Mouse (Mus musculus) T-helper 17 cell (primary cell): Measurements from ENCODE around the gene Lrrc17.

ENCODE experiments used
- in situ Hi-C, 2 experiments: fragments of 300-600 bp; cut with MboI, MseI; formaldehyde crosslinking; loops; 1 replicate in 1 of 2; 2 replicates in 1 of 2; pipeline ENCODE4 v1.15.1; 2025; ENCODE audit warnings: high pct_unique_total_duplicates in 2 of 2

Lrrc17 gene

DNA sequence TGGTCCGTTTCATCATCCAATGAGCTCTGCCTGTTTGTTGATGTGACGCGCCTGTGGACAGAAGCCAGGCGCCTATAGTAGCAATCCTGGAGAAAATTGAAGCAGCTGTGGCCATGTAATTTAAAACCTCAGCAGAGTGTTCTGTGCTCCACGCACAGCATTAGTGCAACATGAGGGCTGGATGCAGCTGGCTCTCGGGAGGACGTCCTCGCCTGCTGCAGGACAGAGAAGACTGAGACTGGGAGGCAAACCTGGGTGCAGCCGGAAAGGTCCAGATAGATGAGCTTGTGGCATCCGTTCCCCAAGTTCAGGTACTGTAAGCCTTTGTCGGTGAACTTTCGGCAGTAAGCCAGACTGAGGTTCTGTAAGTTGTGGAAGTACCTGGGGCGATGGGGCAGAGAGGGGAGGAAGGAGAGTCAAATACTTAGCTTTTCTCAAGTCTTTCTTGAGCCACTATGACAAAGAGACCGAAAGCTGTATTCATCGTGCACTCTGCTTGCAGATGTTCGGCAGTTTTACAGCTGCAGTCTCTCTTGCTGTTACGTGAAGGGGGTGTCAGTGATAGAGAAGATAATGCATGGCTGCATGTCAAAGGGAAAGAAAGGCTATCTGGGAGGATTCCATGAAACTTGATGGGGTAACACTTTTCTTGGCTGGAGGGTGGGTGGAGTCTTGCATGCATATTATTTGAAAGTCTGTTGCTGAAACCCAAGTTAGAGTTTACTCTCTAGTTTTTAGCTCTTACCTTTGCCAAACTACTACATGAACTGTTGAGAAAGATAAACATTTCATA is at the start of gene Lrrc17:
TSS of gene Lrrc17 (plus strand) at position 151 of the 793 bp plus-strand sequence.
- in situ Hi-C loops: no loop called here

DNA sequence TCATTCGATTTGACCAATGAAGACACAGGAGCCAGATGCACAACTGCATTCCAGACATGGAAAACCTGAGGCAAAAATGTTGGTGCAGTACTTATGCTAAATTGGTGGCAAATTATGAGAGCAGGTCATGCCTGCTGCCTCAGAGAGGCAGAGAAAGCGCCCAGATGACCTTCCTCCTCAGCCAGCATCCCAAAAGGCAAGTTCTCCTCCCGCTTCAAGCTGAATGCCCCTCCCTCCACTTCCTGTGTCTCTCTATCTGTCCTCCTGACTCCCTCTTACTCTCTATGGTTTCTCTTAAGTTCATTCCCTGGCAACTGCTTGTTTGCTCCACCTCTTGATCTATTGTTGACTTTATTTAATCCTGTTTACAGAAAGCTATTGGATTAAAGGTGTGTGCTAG is 48.6 kb upstream of the Lrrc17 start:
- in situ Hi-C loops: no loop called here

DNA sequence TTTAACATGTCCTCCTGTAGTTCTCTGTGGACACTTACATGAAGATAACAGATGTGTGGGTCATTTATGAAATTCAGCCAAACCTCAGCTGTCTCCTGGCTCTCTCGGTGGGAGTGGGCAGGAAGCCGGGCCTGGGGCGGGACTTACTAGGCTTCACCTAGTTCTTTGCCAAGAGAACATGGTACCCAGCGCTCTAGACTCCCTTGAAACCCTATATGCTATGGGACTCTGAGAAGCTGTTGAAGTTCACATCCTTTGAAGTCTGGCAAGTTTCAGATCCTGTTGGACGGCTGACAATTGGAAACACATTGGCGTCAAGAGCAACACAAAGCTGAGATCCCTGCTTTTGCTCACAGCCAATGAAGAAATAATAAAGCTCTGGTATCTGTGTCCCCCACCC is 47.0 kb upstream of the Lrrc17 start:
- in situ Hi-C loops: no loop called here

DNA sequence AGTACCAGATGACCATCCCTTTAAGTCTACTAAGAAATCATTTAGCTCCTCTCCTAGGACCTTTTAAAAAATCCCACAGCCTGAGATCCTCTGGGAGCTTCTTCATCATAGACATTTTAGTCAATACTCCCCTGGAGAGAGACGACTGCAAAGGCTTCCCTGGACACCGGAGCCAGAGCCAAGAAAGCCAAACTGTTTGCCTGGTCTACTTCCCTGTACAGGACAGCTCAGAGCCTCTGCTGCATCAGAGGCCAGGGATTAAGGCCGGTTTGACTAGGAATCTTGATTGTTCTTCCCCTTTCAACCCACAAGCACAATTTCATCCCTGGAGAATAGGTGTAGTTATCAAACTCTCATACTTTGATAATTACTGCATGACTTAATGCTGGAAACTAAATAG is 46.5 kb upstream of the Lrrc17 start:
- in situ Hi-C loops: no loop called here

DNA sequence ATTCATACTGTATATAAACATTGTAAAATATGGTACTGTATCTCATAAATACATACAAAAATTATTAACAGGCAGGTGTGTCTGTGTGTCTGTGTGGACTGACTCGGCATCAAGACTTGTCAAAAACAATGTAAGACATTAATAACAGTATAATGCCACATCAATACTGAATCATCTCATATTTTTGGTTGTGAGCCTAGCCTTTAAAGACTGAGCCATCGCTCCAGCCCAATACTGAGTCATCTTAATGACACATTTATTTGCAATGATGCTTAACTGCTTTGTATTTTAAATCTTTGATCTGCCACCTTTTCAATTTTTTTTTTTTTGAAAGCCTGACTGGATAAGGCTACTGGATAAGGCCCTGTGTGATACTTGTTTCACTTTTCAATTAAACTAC is 44.9 kb upstream of the Lrrc17 start:
- in situ Hi-C loops: no loop called here

DNA sequence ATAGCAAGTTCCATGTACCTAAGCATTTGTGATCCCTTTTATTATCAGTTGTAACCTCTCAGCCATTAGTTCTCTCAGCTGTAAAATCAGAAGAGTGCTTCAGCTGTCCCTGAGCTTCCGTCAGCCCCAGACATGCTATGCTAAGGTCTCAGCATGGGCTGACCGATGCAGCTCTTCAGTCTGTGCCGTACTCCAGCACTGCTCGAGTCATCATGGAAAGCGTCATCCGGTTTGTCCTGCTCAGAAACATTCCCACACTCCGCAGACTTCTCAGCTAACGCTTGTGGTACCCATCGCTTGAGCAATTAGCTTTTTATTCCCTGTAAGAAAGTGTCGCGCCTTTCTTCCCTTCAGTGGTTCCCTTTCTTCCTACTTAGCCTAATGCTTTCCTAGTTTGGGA is 44.4 kb upstream of the Lrrc17 start:
- in situ Hi-C loops: no loop called here

DNA sequence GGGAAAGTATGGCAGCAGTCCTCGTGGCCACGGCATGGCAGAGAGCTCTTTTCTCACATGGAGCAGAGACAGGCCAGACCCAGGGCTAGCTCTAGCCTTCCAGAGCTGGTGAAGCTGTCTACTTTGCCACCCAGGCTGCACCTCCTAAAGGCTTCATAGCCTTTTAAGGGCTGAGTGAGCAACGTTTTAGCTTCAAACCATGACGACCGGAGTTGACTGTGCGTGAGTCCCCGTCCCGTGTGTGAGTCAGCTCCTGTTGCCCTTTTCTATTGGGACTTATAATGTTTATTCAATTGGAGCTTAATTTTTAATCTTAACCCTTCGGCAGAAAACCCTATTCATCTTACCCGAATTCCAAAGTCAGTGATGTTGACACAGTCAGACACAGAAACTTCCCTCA is 43.2 kb upstream of the Lrrc17 start:
- in situ Hi-C loops: no loop called here

DNA sequence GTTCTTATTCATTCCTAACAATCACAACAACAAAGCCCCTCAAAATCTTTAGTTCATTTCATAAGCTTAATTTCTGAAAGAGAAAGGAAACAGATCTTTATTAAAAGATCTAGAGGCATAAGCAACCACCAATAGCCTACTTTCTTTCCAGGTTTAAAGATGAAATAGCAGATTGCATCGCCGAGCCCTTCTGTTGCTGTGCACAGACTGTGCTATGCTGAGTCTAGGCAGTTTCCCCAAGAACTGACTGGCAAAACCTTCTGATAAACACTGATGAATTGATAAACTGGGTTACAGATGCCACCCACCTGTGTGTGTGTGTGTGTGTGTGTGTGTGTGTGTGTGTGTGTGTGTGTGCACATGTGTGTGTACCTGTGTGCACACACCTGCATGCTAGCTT is 42.4 kb upstream of the Lrrc17 start:
- in situ Hi-C loops: no loop called here

DNA sequence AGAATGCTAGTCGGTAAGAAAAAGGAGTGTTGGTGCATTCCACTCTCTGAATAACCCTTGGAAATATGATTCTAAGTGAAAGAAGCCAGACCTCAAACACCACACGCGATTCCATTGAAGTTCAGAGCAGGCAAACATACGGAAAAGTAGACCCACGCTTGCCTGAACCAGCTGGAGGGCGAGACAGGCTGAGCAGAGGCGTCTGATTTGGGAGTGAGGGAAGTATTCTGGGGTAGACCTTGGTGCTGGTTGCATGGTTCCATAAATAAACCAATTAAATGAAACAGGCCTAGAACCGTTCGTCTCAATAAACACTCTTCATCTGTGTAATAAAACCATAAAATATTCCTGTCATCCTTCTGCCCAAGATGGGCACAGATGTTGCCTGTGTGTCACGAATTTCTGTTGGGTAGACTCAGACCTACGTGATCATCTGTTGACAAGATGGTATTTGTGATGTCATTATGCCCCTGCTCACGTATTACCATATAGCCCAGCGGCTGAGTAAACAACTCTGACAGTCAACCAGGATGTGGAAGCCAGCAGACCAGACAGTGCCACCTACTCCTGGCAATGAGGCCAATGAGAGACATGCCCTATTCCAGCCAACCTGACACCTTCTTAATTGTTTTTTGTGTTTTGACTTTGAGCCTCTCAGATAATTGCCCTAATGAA is 40.3 kb upstream of the Lrrc17 start:
- in situ Hi-C loops: no loop called here

DNA sequence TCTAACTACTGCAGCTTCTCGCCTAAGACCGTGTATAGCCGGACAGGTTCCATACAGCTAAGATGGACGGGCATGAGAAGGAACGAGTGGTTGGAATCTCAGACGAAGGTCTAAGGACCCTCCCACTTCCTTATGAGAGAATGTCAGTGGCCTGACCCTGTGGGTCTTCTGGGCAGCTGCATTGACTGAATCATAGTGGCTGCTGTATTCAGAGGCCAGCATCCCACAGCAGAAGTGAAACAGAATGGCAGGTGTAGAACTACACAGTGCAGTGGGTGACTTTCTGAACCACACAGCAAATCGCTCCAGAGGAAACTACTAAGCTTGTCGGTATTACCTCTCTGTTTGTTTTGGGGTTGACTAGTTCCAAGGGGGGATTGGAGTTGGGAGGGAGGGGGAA is 38.2 kb upstream of the Lrrc17 start:
- in situ Hi-C loops: loop anchor here in 1 of 2 experiments (5.0 kb wide), 1 partner anchor 62 kb away; no protein-coding TSS in a partner anchor

DNA sequence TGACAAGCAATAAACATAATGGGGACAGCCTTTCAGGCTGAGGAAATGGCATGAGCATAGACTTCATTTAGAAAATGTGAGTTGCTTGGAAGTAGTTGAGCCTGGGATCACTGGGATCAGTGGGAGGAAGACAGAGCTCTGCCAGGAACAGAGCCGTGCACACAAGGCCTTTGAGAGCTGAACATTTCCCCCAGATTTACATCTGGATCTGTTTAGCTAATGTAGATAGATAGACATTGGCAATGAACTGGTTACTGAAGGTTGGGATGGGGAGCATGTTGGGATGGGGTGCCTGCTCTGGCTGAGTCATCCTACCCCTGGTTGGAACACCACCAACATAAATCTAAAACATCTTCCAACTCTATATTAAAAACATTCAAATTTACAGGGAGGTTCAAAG is 36.5 kb upstream of the Lrrc17 start:
- in situ Hi-C loops: loop anchor here in 1 of 2 experiments (5.0 kb wide), 1 partner anchor 60 kb away; no protein-coding TSS in a partner anchor

DNA sequence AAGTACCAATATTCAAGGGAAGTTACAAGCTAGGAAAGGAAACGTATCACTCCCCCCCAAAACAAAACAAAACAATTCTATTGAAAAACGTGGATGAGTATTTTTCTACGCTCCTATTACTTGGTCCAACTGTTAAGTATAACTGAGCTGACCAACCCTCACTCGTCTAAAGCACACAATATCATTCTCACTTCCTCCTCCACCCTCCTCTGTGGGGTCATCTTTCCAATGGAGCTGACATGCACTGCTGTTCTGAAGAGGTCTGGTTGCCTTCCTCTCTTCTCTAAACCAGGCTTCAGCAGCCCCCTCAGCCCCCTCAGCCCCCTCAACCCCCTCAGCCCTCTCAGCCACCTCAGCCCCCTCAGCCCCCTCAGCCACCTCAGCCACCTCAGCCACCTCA is 33.6 kb upstream of the Lrrc17 start:
- in situ Hi-C loops: loop anchor here in 1 of 2 experiments (5.0 kb wide), 1 partner anchor 58 kb away; no protein-coding TSS in a partner anchor

DNA sequence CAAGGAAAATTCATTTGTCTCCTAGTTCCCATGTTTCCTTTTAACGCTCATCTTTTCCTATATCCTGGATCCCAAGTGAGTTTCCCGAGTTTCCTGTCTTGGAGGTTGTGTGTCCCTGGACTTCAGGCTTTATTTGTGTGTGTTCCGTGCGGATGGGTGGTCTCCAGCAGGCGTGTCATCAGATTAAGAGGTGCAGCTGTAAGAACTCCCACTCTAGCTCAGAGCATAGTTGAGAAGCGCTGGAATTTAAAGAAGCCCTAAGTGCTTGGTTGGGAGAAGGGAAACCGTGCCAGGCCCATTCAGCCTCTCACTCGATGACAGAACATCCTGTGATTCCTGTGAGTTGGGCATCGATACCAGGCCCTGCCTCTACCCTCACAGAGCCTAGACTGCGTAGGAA is 30.0 kb upstream of the Lrrc17 start:
- in situ Hi-C loops: no loop called here

DNA sequence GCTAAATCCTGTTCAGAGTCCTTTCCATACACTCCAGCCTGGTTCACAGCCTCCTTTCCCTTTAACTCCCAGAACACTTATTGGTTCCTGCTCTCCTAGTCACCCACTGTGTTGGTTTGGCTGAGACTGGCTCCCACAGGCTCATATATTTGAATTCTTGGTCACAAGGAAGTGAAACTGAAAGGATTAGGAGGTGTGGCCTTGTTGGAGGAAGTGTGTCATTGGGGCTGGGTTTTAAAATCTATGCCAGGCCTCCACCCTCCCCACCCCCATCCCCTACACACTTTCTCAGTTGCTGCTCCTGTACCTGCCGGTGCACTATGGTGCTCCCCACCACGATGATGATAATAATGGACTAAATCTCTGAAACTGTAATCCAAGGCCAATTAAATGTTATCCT is 25.8 kb upstream of the Lrrc17 start:
- in situ Hi-C loops: no loop called here

DNA sequence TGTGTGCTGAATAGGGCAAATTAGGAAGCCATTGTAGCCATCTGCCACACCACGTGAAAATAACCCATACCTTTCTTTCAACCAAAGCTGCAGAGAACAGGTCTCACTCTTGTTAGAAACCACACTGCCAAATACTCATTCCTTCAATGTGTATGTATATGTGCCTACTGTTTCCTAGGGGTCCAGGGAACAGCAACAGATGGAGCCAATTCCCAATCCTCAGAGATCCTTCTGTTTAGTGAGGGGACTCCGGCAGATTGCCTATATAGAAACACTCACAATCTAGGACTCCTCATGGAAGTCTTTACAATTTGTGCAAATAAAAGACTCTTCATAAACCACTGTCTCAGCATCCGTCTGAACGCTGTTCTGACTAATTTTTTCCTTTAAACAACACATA is 25.2 kb upstream of the Lrrc17 start:
- in situ Hi-C loops: no loop called here

DNA sequence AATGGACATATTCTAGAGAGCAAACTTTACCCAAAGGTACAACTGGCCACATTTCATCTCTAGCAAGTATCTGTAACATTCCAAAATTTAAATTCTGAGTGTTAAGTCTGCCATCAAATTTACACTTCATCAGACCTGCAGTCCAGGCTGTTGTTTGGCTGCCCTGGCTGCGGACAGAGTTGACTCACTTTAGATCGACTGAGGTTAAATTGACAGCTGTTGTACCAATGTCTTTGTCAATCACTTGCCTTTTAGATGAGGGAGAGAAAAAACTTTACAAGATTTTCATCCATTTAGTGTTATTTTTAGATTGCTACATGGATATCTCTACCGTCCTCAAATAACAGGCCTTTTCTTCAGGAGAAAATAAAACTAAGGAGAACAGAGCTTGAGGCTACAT is 24.2 kb upstream of the Lrrc17 start:
- in situ Hi-C loops: no loop called here

DNA sequence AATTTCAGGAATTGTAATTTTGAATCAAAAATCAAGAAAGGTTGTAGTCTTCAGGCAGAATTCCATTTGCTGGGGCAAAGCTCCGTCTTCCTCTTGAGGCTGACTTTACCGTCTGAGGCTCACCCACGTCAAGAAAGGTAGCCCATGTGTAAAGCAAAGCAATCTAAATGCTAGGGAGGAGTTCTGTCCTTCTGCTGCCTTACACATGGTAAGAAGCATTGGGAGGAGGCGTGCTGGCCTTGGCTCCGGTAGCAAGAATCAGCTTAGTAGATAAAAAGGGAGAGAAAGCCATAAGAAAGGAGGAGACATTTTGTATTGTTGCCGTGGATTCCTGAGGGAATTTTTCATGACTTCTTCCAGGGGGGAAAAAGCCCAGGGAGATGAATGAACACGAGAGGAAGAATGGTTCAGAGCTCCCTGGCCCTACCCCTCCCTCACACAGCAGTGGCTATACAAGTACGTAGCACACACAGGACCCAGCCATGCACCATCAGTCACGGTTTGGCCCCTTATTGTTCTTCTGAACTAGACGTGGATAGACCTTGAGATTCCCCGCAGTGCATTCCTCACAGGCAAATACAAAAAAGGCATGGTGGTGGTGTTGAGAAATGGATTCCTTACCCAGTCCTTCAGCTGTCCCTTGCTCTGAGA is 16.4 kb upstream of the Lrrc17 start:
- in situ Hi-C loops: loop anchor here in 1 of 2 experiments (5.0 kb wide), 1 partner anchor 50 kb away; no protein-coding TSS in a partner anchor

DNA sequence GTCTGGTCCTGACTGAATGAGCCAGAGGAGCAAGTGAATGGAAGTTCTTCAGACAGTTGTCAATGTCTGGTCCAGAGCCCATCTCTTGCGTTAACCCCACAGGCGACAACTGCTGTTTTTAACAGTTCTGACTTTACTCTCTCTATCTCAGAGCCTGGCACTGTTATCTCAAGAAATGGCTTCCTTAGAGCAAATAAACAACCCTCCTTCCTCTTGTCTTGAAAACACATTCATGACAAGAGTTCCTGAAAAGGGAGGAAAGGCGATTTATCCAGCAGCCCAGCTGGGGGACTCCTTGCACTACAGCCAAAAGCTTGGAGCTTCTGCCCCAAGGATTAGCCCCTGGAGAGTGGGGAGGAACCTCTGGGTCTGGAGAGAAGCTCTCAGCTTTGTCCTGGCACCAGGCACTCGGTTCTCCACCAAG is 15.9 kb upstream of the Lrrc17 start:
- in situ Hi-C loops: loop anchor here in 1 of 2 experiments (5.0 kb wide), 1 partner anchor 50 kb away; no protein-coding TSS in a partner anchor

DNA sequence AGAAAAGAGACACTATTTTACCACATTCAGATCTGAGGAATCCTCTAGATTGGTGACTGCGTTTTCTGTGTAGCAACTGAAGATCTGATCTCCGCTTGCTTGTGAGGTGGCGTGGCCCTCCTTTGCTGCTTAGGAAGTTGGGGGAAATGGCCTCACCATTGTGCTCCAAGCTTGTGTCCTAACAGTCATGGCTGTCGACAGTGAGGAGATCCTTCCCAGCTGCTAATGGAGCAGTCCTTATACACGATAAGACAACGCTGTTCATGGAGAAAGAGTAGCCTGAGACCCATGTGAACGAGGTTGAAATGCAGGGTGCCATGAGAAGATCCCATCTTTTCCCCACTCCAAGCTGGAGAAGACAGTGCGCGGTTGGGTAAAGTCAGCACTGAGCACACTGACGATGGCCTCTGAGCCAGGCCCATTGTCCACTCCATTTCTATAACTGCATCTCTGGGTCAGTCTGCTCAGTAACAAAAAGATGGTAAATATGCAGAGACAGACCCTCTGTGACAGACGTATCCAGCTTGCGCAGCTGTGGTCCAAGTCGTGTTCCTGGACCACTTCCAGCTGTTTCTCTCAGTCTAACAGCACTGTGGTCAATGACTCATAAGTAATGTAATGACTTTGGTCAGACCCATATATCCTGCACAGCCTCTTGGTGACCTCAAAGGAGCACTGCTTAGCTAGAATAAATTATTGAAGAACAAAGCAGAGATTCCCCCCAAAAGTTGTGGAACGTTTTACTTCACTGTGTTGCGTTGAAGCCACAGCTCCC is 15.1 kb upstream of the Lrrc17 start:
- in situ Hi-C loops: loop anchor here in 1 of 2 experiments (5.0 kb wide), 1 partner anchor 49 kb away; no protein-coding TSS in a partner anchor

DNA sequence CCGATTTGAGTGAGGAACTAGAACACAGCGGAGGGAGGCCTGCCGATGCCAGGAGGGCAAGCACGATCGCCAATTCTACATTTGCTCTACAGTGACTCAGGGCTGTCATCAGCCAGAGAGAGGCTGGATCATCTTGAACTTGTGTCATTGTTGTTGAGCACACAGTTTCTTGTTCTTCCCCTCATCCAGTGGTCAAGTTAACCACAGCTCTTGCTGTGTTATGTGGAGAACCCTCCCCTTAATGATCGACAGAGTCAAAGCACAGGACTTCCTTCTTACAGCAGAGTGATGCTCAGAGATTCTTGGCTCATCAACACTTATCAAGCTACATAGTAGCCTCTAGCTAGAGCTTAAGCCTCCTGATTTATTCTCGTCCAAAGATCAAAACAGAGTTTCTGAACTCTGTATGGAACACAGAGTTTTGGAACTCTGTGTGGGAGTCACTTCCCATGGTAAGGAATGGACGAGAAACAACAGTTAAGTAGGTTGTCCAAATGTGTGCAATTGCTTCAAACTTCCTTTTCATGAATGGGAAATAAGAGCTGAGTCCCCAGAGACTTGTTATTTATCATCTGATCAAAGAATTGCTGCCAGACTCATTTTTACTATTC is 14.1 kb upstream of the Lrrc17 start:
- in situ Hi-C loops: loop anchor here in 1 of 2 experiments (5.0 kb wide), 1 partner anchor 48 kb away; no protein-coding TSS in a partner anchor

DNA sequence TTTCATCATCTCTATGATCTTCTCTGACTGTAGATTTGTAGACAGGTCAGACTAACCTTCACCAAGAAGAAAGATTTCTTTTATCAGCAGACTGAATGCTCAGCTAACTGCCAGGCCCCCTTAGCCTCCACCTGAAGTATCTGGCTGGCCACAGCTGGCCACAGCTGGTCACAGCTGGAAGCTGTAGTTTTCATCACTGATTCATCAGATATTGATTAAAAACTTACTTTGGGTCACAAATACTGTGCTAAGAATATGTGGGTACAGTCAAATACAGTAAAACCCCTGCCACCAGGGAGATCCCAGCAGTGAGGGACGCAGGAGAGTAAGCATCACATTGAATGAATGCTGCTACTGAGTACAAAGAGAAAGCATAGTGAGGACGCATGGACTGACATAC is 11.2 kb upstream of the Lrrc17 start:
- in situ Hi-C loops: no loop called here
